Mouse (Mus musculus): ENCODE measurements around the gene Rab11a.
"Not testable (repeated sequence)": the region's sequence is repeated elsewhere in the genome, so short reads cannot be mapped to it uniquely, and the experiment has no call there.

Gene Rab11a

DNA sequence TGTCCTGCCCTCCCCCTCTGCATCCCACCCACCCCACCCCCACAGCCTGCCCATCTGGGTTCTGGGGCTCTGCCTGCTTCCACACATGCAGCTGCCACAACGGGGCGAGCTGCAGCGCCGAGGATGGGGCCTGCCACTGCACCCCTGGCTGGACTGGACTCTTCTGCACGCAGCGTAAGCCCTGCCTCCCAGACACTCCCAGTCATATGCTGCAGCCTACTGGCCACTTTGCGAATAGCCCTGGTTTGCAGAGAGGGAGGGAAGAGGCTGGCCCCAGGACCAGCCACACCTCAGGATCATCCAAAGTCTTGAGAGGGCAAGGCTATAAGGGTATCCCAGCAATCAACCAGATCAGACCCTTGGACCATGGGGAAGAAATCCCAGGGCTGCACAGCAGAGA is 46.4 kb downstream of the Rab11a start:
- peak; percentile 76 to 84 for DNase-seq

GRCm38 (mm10) chr9:64690771-64691170 is 46.8 kb downstream of the Rab11a start:
- no peak for DNase-seq

DNA sequence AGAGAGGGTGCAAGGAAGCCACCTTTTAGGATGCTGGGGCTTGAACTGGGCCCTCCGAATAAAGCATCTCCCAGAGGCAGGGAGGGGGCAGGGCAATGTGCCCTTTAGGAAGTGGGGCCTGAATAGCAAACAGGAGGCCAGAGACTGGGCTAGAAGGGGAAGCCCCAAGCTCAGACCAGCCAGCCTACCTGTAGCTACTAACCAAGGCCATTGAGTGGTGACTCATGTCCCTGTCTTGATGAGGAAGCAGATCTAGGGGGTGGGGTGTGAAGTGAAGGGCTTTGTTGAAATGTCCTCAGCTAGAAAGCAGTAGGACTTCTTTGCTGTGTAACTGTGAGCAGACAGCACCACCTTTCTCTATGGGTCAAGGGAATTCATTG is 49.6 kb downstream of the Rab11a start:
- DNase-seq, result no peak

- no peak for DNase-seq
Observed at GRCm38 (mm10) chr9:64687122-64688014, 50.2 kb downstream of the Rab11a start.

DNA sequence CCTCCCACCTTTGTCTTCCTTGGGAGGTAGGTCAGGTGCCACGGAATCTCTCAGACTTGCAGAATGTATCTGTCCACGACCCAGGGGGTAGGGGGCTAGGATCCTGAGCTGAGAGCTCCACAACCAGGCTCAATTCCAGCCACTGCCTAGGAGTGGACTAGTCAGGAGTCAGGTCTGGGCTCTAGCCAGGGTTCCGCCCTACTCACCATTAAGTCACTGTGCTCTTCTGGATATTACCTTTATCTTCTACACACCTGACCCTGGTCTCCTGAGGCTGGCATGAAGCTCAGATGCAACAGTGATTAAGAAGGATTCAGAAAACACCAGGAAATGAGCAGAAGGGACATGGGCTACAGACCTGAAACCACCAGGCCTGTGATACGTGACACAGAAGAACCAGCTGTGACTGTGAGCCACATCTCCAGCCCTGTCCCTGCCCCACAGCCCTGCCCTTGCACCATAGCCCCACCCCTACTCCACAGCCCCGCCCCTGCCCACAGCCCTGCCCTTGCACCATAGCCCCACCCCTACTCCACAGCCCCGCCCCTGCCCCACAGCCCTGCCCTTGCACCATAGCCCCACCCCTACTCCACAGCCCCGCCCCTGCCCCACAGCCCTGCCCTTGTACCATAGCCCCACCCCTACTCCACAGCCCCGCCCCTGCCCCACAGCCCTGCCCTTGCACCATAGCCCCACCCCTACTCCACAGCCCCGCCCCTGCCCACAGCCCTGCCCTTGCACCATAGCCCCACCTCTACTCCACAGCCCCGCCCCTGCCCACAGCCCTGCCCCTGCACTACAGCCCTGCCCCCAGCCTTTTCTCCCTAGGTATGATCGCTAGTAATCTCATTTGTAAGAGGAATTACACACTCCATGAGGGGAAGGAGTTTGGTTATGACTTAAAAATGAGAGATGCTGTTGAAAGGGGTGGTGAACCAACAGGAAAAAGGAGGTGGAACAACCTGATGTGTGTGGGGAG is 65.9 kb downstream of the Rab11a start:
- DNase-seq, result not testable (repeated sequence)

DNA sequence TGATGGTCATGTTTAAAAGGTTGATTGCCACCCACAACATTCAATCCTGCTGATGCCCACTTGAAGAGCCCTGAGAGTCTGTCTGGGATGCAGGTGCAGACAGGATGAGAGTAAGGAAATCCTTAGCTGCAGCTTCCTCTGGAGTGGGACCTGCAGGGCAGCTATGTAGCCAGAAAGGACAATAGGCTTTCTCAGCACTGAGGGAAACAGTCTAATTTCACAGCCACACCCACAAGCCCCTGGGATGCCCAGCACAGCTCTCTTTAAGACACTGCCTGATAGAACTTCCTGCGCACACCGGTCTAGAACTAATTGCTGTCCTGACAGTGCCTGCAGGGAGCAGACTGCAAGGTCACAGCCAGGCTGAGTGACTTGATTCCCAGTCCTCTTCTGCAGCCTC is 69.6 kb downstream of the Rab11a start:
- no peak for DNase-seq

GRCm38 (mm10) chr9:64667513-64667912 is 70.0 kb downstream of the Rab11a start:
- no peak for DNase-seq

DNA sequence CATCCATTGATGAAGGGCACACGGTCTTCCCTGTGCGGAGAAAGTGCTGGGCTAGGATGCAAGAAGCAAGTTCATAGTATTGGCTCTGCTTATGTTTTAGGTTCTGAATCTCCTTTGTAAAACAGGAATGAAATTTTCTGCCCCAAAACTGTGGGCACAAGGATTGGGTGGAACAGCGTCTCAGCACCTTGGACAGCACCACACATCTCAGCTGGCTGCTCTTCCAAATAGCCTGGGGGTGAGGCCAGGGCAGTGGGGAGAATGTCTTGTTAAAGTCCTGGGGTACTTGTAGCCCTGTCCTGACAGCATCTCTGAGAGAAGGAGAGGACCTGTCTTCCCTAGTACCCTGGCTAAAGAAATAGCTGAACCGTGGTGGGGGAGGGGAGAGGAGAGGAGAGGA is 71.0 kb downstream of the Rab11a start:
- no peak for DNase-seq

All from cerebellum, postnatal 25 days (tissue).